Mouse (Mus musculus) thymus, adult 18-20 months (tissue): ENCODE data around the gene Cphx3.
"Not testable (repeated sequence)": the region's sequence is repeated elsewhere in the genome, so short reads cannot be mapped to it uniquely, and the experiment has no call there.

Experiments
- DNase-seq, 2 experiments: peaks; one replicate each; pipeline ENCODE4 v3.0.0; 2022; ENCODE audit warnings: mixed read lengths in 2 of 2

Cphx3 gene

DNA sequence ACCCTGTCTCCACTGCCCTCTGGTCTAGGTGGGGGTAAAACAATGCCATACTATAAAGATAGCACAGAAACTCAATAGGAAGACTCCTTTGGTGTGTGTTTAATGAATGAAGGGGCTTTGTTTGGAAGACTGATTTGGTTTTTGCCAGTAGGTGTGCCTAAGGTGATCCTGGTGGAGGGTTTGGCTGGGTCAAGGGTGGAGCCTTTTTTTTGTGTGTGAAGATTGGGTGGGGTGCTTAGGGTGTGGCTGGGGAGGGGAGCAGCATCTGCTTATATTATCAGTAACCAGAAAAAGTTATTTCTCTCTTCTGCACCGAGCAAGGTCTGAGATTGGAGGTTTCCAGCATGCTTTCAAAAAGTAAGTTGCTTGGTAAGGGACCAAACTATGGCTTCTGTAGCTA is at the start of gene Cphx3:
Gene Cphx3, plus strand, starts transcription at position 301 of the 400 bp plus-strand sequence.
- DNase-seq = not testable (repeated sequence)

DNA sequence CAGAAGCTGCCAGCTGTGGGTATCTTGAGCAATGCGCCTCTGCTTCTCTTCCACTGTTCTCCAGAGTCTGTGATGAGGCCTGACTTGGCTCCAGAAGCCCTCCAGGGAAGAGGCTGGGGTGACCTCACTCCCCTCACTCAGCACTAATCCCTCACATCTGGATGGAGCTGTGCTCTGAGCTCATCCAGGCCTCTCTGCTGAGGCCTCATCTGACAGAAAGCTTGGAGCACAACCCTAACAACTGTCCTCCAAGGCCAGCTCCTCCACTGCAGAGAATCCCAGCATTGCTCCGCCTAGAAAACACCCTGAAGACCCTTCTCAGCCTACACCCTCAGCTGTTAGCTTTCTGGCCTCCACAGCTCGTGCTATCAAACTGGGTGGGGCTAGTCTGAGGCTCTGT is 47.7 kb upstream of the Cphx3 start:
- not testable (repeated sequence) for DNase-seq

DNA sequence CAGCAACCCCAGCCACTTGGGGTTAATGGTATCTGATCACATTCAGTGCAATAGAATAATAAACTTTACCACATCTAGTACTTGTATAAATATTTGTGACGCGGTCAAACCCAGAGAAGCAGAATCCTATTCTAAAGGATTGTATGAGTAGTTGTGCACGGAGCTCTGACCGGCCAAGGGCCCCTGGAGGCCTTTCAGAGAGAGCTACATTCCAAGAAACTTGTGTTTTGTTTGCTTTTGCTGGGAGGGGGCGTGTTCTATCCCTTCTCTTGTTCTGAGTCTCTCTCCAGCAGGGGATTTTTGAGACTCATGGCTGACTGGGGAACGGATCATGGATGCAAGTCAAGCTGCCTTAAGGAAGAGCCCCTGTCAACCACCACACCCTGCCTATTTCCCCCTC is 46.7 kb upstream of the Cphx3 start:
- not testable (repeated sequence) for DNase-seq

DNA sequence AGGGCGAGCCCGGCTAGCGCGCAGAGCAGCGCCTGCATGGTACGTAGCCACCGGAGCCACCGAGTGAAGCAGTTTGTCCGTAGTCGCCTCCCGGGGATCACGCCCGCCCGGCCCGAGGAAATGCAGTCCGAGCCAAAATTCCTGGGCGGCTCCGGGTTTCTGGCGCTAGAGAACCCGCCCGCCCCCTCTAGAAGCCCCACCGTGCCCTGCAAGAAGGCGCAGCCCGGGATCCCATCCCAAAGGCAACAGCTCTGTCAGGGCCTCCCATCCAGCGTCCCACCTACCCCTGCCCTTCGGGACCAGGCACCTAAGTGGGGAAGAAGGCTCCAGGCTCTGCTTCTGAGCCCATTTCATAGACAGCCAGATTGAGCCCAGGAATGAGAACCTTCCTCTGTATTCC is 39.5 kb upstream of the Cphx3 start, which contains the start of gene Gm9780:
Gene Gm9780, minus strand, starts transcription at position 101 of the 400 bp plus-strand sequence.
- not testable (repeated sequence) for DNase-seq

DNA sequence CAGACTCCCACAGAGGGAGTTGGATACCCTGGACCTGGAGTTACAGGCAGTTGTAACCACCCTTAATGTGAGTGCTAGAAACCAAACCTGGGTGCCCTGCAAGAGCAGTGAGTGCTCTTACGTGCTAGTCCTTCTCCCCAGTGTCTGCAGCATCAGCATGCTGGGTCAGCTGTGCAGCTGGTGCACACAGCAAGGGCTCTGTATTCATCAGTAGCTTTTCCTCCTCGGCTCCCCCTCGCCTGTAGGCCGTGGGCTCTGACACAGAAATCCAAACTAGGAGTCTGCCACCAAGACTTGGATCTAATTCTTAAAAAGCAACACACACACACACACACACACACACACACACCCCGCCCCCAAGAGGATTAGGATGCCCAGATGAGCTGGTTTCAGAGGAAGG is 37.1 kb upstream of the Cphx3 start:
- DNase-seq = not testable (repeated sequence)

DNA sequence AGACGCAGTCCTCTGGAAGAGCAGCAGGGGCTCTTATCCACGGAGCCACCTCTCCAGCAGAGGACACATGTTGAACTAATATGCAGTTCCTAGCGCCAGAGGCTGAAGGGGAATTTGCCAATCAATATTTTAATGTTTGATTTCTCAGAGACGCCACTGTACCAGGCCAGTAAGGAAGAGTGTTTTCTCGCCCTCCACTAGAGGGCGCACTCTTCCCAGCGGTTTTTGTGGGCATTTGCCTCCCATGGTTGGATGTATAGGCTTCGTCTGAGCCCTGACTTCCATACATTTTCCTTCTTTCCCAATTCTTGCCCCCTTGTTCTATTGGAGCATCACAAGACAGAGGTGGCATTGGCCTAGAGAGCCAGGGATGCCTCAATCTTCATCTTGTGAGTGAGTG is 35.1 kb upstream of the Cphx3 start:
- not testable (repeated sequence) for DNase-seq

DNA sequence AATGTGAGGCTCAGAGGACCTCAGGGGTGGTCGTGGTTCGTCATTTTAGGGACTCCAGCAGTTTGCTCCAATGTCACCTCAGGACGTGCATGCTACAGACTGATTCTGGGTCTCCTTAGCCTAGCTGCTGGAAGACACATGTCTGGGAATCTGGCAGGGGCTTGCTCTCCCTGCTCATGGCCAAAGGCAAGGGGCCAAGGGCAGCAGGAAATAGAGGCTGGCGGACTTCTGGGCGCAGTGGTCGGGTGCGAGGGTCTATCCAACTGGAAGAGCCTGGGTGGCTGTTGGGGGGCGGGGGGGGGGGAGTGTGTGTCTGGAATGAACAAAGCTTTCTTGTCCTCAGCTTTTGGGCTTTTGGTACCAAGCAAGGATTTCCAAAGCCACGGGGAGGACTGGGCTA is 33.3 kb upstream of the Cphx3 start:
- DNase-seq = not testable (repeated sequence)

DNA sequence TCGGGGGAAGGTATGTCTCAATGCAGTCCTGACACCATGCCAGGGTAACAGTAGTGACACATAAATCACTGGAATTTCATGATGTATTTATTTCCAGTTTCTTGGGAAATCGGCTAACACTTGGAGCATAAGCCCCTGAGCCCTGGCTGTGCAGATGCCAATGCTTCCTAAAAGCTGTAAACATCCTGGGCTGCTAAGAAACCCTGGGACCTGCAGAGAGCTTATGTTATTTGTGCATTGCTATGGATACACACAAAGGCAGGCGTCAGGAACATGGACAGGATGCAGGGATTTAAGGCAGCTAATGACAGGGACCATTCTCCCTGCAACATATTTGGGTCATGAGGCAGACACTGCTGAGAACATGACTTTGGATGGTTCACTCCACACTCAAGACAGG is 23.9 kb upstream of the Cphx3 start:
- not testable (repeated sequence) for DNase-seq

DNA sequence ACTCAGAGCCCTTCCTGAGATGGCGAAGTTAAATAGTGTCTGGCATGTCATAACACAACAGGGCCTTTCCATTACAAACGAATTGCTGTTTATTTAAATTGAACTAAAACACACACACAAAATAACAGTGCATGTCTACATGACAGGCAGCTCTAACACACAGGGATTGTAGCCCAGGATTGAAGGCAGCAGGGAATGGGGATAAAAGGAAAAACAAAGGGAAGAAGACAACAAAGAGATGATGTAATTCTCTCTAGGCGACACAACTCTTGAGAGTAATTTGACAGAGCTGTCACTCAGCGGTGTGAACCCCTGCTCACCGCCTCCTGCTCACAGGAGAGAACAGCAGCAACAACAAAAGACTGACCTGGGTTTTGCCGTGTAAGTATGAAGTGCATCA is 22.7 kb upstream of the Cphx3 start:
- not testable (repeated sequence) for DNase-seq

DNA sequence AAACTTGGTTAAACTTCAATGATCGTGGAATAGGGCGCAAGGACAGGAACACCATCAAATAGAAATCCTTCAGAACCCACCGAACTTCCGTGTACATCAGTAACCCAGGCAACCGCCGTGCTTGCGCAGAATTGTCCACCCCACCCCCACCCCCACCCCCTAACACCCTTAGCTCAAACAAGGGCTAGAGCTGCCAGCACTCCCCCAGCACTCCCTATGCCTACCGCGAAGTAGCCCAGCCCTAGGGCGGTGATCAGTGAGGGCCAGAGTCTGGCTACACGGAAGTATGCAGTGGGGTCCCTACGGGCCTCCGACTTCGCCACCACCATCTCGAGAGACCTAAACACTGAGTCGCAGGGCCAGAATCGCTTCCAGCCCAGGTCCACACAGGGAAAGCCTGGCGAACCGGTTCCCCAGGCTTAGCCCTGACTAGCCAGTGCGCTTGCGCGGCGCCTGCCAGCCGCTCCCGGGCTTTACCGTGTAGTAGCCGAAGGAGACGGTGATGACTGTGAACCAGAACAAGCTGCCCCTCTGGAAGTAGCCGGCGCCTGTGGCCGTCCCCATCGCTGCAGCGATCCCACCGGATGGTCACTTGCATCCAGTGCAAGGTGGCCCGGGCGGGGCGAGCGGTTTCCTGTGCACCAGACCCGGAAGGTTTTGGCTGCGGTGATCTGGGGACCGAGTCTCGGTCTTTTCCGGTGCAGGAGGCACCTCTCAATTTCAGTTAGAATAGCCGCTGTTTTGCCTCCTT is 15.3 kb upstream of the Cphx3 start:
- not testable (repeated sequence) for DNase-seq

DNA sequence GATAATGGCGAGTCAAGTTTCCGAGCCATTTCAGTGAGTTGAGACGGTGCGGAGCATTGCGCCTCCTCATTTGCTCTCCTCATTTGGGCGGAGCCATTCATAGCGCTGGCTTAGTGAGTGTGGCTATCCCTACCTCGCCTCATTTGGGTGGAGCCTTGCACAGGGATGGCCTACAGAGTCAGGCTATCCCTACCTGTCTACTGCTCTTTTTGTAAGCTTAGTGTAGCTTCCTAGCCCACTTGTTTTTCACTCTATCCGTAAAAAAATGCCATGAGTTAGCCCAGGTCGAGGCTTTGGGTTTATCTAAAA is 14.8 kb upstream of the Cphx3 start, which contains the start of gene Tmem254c:
Gene Tmem254c, minus strand, starts transcription at position 31 of the 309 bp plus-strand sequence.
- not testable (repeated sequence) for DNase-seq

DNA sequence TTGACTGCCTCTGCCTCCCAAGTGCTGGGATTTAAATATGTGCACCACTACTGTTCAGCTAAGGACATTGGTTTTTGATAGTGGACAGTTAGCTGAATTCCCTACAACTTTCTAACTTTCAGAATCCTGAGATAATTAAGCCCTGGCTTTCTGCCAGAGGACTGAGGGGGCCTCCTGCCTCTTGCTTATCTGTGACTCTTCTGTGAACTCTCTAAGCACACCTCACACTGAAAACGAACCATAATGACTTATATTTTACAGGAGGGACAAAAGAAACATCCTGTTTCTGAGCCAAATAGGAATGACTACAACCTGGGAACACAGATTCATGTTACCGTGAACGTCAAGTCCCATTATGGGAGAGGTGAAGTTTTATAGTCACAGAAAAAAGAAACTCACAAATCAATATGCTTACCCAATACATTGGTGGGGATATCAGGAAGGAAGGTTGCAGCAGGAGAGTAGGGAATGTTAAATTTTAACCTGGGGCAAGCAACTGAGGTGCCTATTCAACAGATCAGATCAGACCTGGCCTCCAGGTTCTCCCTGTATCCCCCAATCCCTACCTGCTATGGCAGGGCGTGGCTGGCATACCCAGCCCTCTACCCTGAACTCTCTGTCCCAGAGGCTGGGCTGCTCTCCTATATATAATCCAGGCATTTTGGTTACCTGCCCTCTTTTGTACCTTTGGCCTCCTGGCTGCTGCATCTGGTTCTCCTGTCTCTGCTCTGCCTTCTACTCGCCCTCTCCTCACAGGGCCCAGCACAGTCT is 5.3 kb upstream of the Cphx3 start:
- not testable (repeated sequence) for DNase-seq

DNA sequence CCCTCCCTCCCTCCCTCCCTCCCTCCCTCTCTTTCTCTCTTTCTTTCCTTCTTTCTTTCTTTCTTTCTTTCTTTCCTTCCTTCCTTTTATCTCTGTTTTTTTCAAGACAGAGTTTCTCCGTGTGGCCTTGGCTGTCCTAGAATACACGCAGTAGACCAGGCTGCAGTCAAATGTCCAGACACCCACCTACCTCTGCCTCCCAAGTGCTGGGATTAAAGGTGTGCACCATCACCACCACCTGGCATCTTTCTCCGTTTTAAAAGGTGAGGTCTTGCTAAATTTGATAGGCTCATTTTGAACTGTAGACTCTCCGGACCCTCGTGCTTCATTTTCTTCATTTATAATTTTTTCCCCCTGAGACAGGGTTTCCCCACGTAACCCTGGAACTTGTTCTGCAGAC is 881 bp upstream of the Cphx3 start, which contains the start of gene Cphx2:
Gene Cphx2, plus strand, starts transcription at position 301 of the 400 bp plus-strand sequence.
- not testable (repeated sequence) for DNase-seq

DNA sequence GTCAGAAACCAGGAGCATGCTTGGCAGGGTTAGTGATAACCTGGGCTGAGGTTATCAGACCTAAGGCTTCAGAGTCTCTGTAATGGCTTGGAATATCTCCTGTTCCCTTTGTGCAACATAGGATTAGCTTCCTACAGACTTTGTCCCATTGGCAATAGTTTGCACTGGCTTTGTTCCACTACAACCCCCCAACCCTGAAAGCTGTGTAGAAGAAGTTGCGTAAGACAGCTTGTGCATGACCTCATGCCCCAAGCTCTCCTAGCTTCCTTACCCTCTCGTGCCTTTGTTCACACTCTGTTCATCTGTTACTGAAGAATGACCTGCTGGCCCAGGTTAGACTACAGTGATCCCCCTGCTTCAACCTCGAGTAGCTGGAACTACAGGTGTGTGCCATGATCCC is 15.5 kb downstream of the Cphx3 start:
- DNase-seq = not testable (repeated sequence)

DNA sequence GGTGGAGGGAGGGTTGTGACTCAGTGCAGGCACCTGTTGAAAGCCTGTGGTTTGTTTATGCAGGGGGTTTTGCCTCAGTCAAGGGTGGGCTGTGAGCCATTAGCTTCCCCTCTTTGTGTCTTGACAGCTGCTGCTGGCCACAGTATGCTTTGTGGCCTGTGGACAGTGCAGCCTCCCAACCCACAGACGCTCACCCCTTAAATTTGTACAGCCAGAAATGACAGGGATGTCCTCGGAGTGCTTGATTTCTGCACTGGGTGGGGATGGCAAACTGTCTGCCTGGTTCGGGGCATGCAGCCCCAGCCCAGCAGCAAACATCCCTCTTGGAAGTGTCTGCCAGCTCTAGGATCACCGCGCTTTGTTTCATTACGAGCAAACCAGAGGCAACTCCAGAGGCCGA is 36.1 kb downstream of the Cphx3 start, which contains the start of gene Duxbl2:
Gene Duxbl2, plus strand, starts transcription at position 200 of the 400 bp plus-strand sequence.
- DNase-seq = not testable (repeated sequence)

DNA sequence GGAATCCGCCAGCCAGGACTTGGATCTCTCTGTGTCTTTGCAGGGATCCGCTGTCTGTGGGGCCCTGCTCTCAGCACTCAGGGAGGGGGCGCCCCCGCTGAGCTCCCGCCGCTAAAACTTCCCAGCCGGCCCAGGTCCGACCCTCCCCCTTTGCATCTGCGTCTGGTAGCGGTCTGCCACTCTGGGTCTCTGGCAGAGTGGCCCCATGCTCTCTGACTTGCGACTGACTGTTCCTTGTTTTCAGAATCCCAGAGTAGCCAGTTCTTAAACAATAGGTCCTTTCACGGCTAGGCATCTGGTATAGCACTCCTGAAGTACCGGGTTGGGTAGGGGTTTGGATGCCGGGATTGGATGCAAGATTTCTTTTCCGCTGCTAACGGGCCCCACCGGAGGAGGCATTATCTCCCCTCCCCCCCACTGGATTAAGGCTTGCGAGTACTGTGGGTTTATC is 36.5 kb downstream of the Cphx3 start:
- DNase-seq = not testable (repeated sequence)

DNA sequence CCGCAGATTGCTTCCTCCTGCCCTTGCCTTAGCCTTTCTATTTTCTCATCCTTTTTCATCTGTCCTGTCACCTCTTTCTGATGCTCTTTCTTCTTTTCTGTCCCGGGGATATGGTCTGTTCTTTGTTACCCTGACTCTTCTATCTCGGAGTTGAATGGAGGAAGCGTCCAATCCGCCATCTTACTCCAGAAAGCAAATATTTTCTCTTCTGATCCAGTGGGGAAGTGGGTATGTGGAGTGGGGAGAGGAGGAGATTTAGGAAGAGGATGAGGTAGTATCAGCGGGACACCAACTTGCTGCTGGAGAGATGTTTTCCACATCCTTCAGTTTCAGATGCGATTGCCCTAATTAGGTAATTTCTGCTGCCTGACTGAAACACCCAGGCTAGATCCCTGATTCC is 37.0 kb downstream of the Cphx3 start:
- not testable (repeated sequence) for DNase-seq

DNA sequence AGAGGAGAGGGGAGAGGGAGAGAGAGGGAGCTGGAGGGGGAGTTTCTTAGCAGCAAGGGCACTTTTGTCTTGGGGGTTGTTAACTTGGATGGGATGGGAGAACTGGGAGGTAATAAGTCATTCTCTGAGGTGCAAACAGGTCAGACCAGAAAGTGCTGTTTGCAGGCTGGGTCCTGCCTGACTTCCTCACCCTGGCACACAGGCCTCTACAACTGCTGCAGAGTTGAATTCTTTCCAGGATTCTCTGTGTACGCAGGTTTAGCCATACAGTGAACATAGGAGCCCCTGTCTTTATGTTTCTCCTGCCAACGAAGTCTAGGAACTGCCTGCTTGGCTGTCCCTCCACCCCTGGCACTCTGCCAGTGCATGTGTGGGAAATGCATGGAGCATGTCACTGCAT is 65.0 kb downstream of the Cphx3 start:
- DNase-seq = not testable (repeated sequence)

DNA sequence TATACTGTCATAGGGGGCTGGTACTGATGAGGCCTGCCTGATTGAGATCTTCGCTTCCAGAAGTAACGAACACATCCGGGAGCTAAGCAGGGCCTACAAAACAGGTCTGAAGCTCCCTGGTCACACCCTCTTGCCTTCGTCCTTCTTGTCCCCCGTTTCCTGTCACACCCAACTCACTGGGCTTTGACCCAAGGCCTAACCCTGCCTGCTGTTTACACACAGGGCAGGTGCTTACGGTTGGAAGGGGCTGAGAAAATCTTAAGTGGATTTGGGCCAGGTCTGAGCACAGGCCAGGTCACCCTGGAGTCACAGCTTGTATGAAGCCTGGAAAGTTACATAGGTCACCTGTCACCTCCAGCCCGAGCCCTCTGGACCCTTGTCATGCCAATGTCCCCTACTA is 73.9 kb downstream of the Cphx3 start:
- not testable (repeated sequence) for DNase-seq

DNA sequence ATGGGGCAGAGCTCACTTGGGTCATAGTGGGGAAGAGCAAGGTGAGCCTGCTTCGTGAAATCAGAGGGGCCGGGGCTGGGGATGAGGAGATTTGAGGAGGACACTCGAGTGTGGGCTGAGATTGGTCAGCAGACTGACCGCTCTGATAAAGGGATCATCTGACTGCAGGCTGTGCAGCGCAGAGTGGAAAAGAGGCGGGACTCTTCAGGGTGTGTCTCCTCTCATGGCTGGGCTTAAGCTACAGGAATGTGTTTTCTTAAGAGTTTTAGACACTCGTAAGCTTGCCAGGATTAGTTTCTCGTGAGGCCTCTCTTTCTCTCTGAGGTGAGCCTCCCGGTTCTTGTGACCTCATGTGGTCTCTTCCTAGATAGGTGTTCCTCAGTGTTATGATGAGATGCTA is 79.1 kb downstream of the Cphx3 start:
- DNase-seq = not testable (repeated sequence)

DNA sequence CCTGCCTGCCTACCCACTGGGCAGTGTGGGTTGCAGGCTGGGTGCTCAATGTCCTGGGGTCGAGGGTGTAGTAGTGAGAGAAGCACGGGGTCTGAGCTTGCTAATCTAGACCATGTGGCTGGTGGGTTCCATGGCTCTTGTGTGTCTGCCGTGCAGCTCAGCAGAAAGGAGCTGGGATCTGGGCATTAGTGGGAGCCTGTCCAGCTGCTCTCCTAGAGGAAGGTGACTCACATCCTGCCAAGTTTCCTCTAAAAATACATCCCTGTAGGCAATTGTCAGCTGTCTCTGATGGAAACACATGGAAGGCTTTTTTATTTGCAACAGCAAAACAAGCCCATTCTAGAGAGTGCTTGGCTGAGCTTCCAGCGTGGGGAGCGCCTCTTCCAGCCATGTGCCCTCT is 80.3 kb downstream of the Cphx3 start:
- DNase-seq = not testable (repeated sequence)

DNA sequence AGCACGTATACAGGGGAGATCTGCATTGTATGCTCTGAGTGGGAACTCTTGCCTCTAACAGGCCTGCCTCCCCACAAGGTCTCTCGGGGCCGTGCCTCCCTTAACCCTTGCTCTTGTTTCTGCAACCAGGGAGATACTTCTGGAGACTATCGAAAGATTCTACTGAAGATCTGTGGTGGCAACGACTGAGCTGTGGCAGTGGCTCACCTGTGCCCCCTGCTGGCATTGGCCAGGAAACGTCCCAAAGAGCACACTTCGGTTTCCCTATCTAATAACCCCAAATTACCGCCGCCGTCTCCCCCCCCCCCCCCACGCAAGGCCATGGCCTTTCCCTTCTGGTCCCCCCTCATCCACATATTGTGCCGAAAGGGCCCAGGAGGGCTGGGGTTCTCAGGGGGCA is 83.2 kb downstream of the Cphx3 start:
- DNase-seq = not testable (repeated sequence)

DNA sequence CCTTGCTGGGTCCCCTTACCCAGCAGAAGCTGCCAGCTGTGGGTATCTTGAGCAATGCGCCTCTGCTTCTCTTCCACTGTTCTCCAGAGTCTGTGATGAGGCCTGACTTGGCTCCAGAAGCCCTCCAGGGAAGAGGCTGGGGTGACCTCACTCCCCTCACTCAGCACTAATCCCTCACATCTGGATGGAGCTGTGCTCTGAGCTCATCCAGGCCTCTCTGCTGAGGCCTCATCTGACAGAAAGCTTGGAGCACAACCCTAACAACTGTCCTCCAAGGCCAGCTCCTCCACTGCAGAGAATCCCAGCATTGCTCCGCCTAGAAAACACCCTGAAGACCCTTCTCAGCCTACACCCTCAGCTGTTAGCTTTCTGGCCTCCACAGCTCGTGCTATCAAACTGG is 91.9 kb downstream of the Cphx3 start:
- DNase-seq = not testable (repeated sequence)

DNA sequence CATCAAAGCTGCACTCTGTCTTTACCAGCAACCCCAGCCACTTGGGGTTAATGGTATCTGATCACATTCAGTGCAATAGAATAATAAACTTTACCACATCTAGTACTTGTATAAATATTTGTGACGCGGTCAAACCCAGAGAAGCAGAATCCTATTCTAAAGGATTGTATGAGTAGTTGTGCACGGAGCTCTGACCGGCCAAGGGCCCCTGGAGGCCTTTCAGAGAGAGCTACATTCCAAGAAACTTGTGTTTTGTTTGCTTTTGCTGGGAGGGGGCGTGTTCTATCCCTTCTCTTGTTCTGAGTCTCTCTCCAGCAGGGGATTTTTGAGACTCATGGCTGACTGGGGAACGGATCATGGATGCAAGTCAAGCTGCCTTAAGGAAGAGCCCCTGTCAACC is 92.9 kb downstream of the Cphx3 start:
- not testable (repeated sequence) for DNase-seq
